Mouse (Mus musculus): ENCODE results near the gene Med6. TPM values are rescaled to one million over a fixed set of nuclear protein-coding genes. Genes with fewer than 3 reads are reported as not detected.
"Not testable (repeated sequence)": the region's sequence is repeated elsewhere in the genome, so short reads cannot be mapped to it uniquely, and the experiment has no call there.

Med6 gene
- total RNA-seq, 2 experiments from 2014 or later = 22.1 to 24.9 TPM

DNA sequence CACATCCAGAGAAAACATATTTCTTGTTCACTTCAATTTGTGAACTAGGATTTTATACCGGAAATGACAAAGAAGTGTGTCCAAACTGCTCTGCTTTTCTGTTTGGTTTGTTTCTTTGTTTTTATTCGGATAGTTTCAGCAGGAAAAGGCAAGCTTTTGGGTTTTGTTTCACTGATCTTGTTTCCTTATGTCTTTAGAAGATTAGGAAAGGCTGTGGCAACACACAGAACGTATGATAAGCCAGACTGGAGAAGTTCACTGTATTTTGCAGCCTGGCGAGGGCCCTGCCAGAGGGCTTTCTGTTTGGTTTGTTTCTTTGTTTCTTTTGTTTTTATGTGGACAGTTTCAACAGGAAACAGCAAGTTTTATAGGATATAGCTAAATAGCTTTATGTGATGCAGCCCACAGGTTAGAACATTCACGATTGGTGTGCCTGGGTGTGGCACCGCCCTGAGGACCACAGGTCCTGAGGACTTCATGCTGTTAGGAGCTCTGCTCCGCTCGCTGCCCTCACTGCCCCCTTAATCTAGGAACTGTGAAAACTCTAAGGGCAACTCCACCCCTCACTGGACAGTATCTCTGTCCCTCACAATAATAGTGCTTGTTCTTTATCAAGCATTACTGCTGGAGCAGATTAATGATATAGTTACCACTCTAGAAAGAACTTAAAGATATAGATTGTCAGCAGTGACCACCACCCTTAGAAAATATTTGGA, 1.9 kb upstream of the Med6 start:
- DNase-seq (ENCODE audit: extremely low spot score in 1 of 2, low spot score in 2 of 2) = no peak
- intact Hi-C loops (cut with DNase I) = no loop called here

DNA sequence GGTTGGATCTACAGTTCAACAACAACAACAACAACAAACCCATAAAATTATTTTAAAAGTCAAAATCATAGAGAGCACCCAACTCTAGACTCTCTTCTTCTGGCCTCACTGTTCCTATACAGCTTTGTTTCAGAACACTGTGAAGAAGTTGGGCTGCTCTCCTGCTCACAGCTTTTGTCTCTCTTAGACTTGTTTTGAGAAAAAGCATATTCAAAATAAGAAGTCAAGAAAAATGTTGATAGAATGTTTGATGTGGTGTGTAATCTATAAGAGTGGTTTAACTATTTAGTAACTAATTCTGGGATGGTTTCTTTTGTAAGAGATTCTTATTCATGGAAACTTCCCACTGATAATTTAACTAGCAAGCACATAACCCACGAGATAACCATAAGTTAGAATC, 26.4 kb downstream of the Med6 start, which contains the start of gene Adam21:
TSS of gene Adam21 (minus strand) at position 101 of the 400 bp plus-strand sequence.
- DNase-seq (ENCODE audit: extremely low spot score in 1 of 2, low spot score in 2 of 2) = no peak
- intact Hi-C loops (cut with DNase I) = no loop called here

DNA sequence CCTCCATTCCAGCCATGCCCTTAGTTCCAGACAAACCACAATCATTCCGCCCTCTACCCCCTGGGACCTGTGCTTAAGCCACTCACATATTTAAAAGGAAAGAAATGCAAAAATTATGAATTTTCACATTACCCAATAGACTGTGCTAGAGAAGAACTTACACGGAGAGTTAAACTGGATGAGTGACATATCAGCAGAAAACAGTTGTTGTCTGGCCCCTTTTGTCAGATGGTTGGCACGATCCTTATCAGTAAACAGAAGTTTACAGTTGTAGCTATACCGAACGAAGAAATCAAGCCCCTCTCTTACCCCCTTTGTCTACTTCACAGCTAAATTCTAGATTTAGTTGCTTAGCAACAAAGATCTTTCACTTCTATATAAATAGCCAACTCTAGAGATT, 26.9 kb downstream of the Med6 start:
- intact Hi-C loops (cut with DNase I) = no loop called here

DNA sequence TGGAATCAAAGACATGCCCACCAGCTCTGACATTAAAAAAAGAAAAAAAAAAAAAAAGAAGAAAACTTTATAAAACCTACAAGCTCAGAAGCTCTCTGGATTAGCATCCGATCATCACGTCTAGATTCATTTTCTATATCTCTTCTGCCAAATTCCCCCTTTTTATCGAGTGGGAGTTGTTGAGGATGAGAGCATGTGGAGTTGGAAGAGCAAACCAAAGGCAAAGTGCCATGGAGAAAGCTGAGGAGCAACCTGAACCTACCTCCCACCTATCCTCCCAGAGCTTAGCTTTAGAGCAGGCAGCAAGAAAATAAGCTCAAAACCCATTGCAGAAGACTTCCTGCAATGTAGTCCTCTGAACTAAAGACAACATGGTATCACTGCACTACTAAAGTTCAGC, 30.6 kb downstream of the Med6 start:
- no peak for DNase-seq (ENCODE audit: extremely low spot score in 1 of 2, low spot score in 2 of 2)
- intact Hi-C loops (cut with DNase I) = no loop called here

More for the DNA sequence above, 26.9 kb downstream of the Med6 start:
- DNase-seq (ENCODE audit: extremely low spot score in 1 of 2, low spot score in 2 of 2) = no peak

DNA sequence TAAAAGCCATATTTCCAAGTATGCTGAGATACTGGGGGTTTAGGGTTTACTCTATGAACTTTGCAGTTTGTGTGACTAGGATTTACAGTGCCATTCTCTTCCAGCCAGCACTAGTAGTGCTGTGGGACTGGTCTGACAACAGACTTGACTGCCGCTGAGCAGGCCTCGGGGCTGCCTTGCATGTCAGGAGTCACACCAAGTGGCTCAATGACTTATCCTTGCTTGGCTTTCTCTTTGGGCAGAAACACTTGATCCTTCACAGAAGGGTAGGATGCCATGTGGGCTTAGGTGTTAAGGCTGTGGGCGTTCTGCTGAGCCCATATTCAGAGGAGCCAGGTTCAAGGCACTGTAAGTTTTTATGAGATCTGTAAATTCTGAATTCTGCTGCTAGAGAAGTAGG, 45.5 kb downstream of the Med6 start:
- no peak for DNase-seq (ENCODE audit: extremely low spot score in 1 of 2, low spot score in 2 of 2)
- intact Hi-C loops (cut with DNase I) = no loop called here

DNA sequence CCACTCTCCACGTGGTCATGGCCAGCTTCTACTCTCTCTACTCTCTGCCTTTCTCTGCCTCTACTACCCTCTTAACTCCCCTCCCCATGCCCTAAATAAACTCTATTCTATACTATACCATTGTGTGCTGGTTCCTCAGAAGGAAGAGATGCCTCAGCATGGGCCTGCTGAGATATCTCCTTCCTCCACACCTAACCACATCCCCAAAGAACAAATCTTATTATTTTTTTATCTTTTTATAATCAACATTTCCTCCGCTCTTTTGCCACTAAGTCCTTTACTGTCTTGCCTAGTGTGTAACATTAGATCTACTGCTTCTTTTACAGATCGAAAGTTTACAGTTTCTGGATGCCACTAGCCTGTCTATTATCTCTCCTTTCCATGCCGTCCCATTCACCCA, 47.6 kb downstream of the Med6 start:
- DNase-seq (ENCODE audit: extremely low spot score in 1 of 2, low spot score in 2 of 2) = no peak
- intact Hi-C loops (cut with DNase I) = no loop called here

DNA sequence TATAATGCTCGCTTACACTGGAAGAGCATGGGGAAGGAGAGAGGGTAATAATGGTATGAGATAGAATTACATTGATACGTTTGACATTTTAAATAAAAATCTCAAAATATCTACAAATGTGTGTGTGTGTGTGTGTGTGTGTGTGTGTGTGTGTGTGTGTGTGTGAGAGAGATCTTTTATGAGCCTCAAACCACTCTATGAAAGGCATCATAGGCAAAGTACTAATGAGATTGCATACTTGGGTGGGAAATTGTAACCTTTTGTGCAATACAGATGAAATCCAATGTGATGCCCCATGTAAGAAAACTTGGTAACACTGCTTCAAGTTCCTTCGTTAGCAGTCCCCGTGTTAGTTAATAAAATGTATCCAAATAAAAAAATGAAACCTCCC, 61.8 kb downstream of the Med6 start:
- no peak for DNase-seq (ENCODE audit: extremely low spot score in 1 of 2, low spot score in 2 of 2)
- intact Hi-C loops (cut with DNase I) = no loop called here

DNA sequence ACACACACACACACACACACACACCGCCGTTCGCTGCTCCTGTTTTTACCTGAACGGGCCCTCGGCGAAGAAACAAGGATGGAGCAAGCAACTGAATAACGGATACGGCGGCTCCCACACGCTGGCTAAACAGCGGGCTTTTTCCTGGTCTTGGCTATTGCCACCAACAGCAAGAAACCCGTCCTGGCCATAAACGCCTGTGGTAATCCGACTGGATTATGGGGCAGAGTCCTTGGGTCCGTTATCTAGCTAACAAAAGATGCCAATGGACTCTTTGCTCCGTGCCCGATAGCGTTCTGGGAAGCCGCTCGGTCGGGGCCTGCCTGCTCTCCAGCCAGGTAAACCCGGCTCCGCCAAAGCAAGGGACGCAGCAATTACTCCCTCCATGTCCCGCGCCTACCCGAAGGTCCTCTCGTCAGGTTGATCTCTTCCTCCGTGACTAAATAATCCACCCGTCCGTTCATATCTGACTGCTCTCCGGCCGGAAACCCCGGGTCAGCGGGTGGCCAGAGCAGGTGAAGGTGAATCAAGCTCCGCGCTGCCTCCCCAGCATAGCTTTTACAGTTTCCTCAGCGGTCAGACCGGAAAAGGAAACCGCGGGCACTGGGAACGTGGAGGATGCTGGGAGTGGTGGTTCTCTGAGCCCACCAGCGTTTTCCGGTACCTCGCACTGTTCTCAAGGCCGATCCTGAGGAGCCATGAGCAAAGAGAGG, 62.3 kb downstream of the Med6 start, which contains the start of the genes Gm20498 and Synj2bp:
TSS of gene Gm20498 (minus strand) at position 590 of the 713 bp plus-strand sequence.
TSS of gene Synj2bp (minus strand) at position 596 of the 713 bp plus-strand sequence.
- peak; percentile 84 to 86 for DNase-seq (ENCODE audit: extremely low spot score in 1 of 2, low spot score in 2 of 2)
- intact Hi-C loops (cut with DNase I) = no loop called here

DNA sequence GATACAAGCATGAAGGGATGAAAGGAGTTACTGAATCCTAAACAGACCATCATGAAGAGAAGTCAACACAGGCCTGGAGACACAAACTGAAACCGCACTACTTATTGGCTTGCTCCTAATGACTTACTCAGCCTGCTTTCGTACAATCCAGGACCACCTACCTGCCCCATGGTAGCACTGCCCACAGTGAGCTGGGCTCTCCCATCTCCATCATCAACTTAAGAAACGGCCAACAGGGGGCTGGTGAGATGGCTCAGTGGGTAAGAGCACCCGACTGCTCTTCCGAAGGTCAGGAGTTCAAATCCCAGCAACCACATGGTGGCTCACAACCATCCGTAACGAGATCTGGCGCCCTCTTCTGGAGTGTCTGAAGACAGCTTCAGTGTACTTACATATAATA, 64.2 kb downstream of the Med6 start:
- intact Hi-C loops (cut with DNase I); DNase-seq (ENCODE audit: extremely low spot score in 1 of 2, low spot score in 2 of 2): not testable (repeated sequence)

Other genes with a start within 250 kb of the Med6 start
- gene Gm4787, start 215.5 kb downstream of the Med6 start, total RNA-seq (2021) = 1 to 10 TPM; 1.2 TPM
- gene Adam4, start 173.1 kb downstream of the Med6 start, total RNA-seq (2021) = 1 to 10 TPM; 2.3 to 3.1 TPM
- gene Cox16, start 109.9 kb downstream of the Med6 start, total RNA-seq (2021) = 10 to 100 TPM; 35.9 to 42.5 TPM
- gene Gm20498, start 62.1 kb downstream of the Med6 start, total RNA-seq (2021) = 10 to 100 TPM; 36.1 to 39.1 TPM
- gene Synj2bp, start 62.1 kb downstream of the Med6 start, total RNA-seq (2021) = 10 to 100 TPM; 17.9 to 21.9 TPM
- gene Adam21, start 26.5 kb downstream of the Med6 start, total RNA-seq (2021) = under 1 TPM; 0.30 TPM
- 10 to 100 TPM; 76.7 to 78.7 TPM for gene Ttc9, start 36.2 kb upstream of the Med6 start, total RNA-seq (2021)
- 10 to 100 TPM; 69.4 to 71.9 TPM for gene Map3k9, start 186.2 kb upstream of the Med6 start, total RNA-seq (2021)